Mouse (Mus musculus) cortical plate, adult 2 months (tissue): ENCODE results near the gene Adcy5. TPM values are rescaled to one million over a fixed set of nuclear protein-coding genes. Genes with fewer than 3 reads are reported as not detected.
A peak's percentile ranks its signal among the peaks of the same experiment; 100 is the strongest.

Experiments
- H3K27ac ChIP-seq: fragments of 200-500 bp; 2 replicates; pipeline ENCODE4 v1.5.1; 2012; ENCODE audit warnings: low read length, control low read depth, inconsistent platforms; ENCODE audit not compliant: insufficient read depth
- H3K4me1 ChIP-seq: fragments of 200-500 bp; 2 replicates; pipeline ENCODE4 v1.6.1; 2011; ENCODE audit warnings: low read length; ENCODE audit not compliant: control insufficient read depth, insufficient read depth
- H3K4me3 ChIP-seq: fragments of 200-500 bp; 2 replicates; pipeline ENCODE4 v1.5.1; 2011; ENCODE audit warnings: mild to moderate bottlenecking, low read length, control low read depth; ENCODE audit not compliant: insufficient read depth
- CTCF ChIP-seq: fragments of 200-500 bp; IDR thresholded peaks from 2 replicates; pipeline ENCODE4 v1.5.1; 2011; ENCODE audit warnings: mild to moderate bottlenecking, control low read depth, low read length; ENCODE audit not compliant: insufficient read depth; ENCODE audit errors: extremely low read depth
- POLR2A ChIP-seq: fragments of 200-500 bp; IDR thresholded peaks from 2 replicates; pipeline ENCODE4 v1.6.1; 2011; ENCODE audit warnings: mild to moderate bottlenecking, low read length, control low read depth; ENCODE audit not compliant: insufficient read depth; ENCODE audit errors: extremely low read depth
- polyA plus RNA-seq: library from polyadenylated mRNA; depleted of rRNA; stranded (reverse); fragments of >200 nt; gene quantifications from 2 replicates; pipeline ENCODE4 v1.2.3, GENCODE M21; 2012

The Adcy5 gene
- polyA plus RNA-seq, 1 experiment = 93.4 TPM

DNA sequence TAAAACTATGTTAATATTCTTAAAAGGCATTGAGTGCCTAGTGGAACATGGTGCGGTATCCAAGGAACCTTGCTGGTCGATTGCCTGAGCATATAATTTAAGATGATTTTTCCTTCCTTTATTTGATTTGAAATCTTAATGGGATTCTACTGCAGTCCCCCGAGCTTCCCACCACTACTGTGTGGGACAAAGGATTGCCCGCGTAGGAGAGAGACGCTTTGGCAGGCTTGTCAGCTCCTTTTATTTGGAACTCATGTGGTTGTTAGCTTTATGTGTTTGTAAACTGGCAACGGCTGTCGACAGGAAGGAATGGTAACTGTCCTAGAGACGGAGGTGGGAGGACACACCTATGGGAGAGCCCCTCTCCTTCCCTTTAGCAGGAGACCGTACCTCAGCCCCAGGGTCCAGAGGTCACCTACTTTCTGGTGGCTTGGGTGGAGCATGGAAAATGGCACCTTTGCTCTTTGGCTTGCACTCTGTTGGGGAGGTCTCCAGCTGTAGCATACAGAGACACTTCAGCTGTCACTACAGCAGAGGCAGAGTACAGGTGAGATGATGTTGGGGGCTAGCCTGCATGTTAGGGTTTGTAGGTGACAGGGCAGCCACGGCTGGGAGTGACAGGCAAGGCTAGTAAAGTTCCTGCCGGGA is 84.8 kb downstream of the Adcy5 start:
- no peak for TF ChIP-seq CTCF
- TF ChIP-seq POLR2A = no peak
- Histone ChIP-seq H3K4me3 (no peak overlapping the region), H3K27ac (no peak overlapping the region), H3K4me1 (peaks cover 9% of the 10 kb centered on the region)

DNA sequence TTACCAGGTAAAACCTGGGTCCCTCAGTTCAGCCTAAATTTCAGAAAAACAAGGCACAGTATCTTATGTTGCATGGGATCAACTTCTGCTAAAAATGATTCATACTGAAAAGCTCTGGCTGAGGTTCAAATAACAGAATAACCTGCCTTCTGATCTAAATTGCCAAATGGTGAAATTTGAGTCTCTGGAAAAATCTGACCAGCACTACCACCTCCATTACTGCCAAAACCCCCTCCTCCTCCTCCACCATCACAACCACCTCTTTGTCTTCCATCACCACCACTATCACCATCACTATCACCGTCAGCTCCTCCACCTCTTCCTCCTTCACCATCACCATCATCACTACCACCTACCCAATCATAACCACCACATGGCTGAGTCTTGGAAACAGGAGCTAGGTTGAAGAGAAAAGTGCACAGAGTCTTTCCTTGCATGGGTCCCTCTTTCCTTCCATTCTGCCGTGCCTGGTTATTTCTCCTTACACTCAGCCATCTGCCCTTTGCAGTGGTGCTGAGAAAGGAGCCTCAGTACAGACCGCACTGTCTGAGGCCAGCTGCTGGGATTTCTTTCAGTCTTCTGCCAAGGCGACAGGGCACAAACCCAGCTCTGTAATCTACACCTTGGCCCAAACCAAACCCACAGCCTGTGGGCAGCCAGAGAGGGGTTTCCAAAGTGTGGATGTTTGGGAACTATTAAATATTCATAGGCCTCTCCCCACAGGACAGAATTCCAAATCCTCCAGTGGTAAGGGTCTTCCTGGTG is 85.5 kb downstream of the Adcy5 start:
- Histone ChIP-seq H3K4me3 (no peak overlapping the region), H3K4me1 (peaks cover 9% of the 10 kb centered on the region), H3K27ac (0 out of 2 replicates have a peak overlapping the region, but pooled peaks have one; percentile 21)
- TF ChIP-seq POLR2A (no peak), CTCF (no peak)

DNA sequence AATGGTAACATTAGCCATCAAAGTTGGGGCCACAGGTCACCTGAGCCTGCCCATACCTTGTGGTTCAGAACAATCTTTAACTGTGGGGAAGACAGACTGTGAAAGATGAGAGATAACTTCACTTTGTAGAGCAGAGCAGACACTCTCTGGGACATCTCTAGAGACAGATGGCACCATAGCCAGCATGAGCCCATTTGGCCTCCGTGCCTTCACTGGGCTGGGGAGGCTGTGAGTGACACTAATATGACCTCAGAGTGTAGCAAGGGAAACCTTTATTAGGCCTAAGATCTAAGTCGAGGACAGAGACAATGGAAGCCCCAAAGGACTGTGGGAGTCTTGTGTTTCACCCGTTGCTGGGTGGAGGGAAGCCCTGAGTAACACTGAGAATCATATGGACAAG is 92.7 kb downstream of the Adcy5 start:
- Histone ChIP-seq H3K4me3 (no peak overlapping the region), H3K4me1 (no peaks in the 10 kb centered on the region), H3K27ac (no peak overlapping the region)
- TF ChIP-seq CTCF (no peak), POLR2A (no peak)

GRCm38 (mm10) chr16:35248825-35249224 is 94.1 kb downstream of the Adcy5 start:
- TF ChIP-seq POLR2A (no peak), CTCF (no peak)
- Histone ChIP-seq H3K27ac (no peak overlapping the region), H3K4me3 (no peak overlapping the region), H3K4me1 (peaks cover 2% of the 10 kb centered on the region; the same call in 1 of the 2 replicates)

- Histone ChIP-seq H3K4me3 (no peak overlapping the region), H3K4me1 (peaks cover 2% of the 10 kb centered on the region; the same call in 1 of the 2 replicates), H3K27ac (no peak overlapping the region)
- TF ChIP-seq CTCF = no peak
- no peak for TF ChIP-seq POLR2A
Observed at GRCm38 (mm10) chr16:35249763-35250162, 95.1 kb downstream of the Adcy5 start.

DNA sequence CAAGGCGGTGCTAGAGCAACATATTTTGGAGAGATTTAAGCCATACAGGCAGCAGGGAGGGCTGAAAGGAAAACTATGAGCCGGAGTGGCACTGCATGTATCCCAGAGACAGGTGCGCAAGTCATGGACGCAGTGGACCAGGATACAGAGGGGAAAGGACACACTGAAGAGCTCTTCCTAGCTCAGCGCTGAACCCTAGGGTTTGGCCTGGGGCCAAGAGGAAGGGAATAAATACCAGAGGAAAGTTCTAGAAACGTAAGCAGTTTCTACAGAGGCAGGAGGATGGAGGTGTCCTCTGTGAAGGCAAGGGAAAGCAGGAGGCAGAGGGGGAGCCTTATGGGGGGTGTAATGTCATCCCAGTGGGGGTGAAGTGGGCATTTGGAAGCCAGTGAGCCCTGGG is 97.0 kb downstream of the Adcy5 start:
- no peak overlapping the region for H3K27ac ChIP-seq
- H3K4me1 ChIP-seq = peaks cover 2% of the 10 kb centered on the region
- H3K4me3 ChIP-seq = no peak overlapping the region
- TF ChIP-seq CTCF (no peak), POLR2A (no peak)

DNA sequence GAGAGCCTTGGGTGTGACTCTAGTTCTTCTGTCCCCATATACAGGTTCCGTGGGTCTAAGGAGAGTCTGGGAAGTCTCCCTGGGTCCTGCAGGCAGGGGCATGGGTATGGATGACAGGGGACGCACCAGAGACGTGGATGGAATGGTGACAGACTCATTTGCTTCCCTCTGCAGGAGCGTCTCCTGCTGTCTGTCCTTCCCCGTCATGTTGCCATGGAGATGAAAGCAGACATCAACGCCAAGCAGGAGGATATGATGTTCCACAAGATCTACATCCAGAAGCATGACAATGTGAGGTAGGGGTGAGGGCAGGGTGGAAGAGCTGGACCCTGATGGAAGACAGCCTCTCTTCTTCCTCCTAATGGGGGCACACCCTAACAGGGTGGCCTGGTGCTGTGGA is 98.3 kb downstream of the Adcy5 start:
- no peak for TF ChIP-seq CTCF
- no peak for TF ChIP-seq POLR2A
- no peak overlapping the region for H3K4me3 ChIP-seq
- peaks cover 2% of the 10 kb centered on the region for H3K4me1 ChIP-seq
- no peak overlapping the region for H3K27ac ChIP-seq

GRCm38 (mm10) chr16:35255981-35256380 is 101.3 kb downstream of the Adcy5 start:
- TF ChIP-seq POLR2A = no peak
- no peak for TF ChIP-seq CTCF
- Histone ChIP-seq H3K27ac (no peak overlapping the region), H3K4me3 (no peak overlapping the region), H3K4me1 (peaks cover 2% of the 10 kb centered on the region)

DNA sequence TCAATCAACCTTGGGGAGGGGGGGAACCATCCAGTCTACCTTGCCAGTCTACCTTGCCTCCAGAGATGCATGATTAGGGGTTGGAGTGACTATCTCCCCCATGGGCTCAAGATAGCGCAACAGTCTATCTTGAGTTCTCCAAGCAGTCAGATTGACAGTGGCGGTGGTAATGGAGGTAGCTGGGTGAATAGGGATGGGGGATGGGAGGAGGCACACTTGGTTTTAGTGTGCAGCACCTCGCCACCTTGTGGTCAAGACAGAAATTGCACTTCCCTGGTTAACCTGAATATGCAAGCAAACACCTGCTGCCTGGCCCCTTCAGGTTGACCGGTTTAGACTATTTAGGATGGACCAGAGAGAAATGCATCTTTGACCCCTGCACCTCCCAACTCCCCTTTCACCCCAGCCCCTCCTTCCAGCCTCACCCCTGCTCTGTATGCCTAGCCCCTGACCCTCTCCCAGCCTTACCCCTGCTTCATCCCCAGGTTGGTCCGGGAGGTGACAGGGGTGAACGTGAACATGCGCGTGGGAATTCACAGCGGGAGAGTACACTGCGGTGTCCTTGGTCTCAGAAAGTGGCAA is 115.8 kb downstream of the Adcy5 start:
- Histone ChIP-seq H3K4me1 (no peaks in the 10 kb centered on the region; the same call in 1 of the 2 replicates), H3K4me3 (no peak overlapping the region), H3K27ac (no peak overlapping the region)
- TF ChIP-seq CTCF (peak; percentile 94), POLR2A (no peak)
